ENCODE assay signal across 8 mouse cellular contexts in the genomic region with DNA sequence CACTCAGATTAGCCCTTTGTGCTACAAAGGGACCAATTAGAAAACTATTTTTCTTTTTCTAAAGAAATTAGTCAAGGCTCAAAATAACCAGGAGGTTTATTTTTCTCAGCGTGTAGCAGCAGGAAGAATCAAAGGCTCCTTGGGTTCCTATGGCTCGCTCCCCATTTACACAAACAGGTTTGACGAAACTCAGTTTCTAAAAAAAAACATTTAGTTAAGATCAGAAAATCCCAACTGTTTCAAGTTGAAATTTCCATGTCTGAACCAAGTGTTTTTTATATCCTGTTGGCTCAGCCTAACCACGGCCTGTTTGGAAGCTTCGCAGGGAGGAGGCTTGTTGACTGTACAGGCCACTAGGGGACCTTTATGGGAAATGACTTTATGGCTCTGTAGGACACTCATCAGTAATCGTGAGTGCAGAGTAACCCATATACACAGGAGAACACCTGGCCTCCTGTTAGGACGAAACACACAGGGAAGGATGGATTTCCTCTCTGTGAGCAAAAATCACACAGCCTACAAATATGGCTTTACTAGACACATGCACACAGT.
DNase-seq lines count a peak whose midpoint lies in the region; ATAC-seq and TF ChIP-seq lines count a peak whose summit lies in the region.

No protein-coding gene starts in this region.

- TF ChIP-seq CTCF in hindbrain, postnatal 0 days (IDR thresholded peaks at IDR 0.05; ENCODE audit: low read depth): peak; percentile 40
- TF ChIP-seq CTCF in stomach, postnatal 0 days (IDR thresholded peaks at IDR 0.05; ENCODE audit: low read depth): peak; percentile 57

- H3K9ac ChIP-seq in hindbrain, postnatal 0 days (replicated peaks; ENCODE audit: low read length): no peak overlapping the region
- no peak overlapping the region for H3K9ac ChIP-seq in stomach, postnatal 0 days (ENCODE audit: low read length)

- peak overlapping the region; percentile 4; the same call in 1 of the 2 replicates for H3K27ac ChIP-seq in hindbrain, postnatal 0 days
- peak overlapping the region; percentile 65 for H3K27ac ChIP-seq in stomach, postnatal 0 days (replicated peaks)

- intact Hi-C loops in heart, postnatal 36 days (cut with DNase I): loop anchor here (5.0 kb wide), 1 partner anchor 88 kb away; no protein-coding TSS in a partner anchor

- H3K4me1 ChIP-seq in hindbrain, postnatal 0 days (ENCODE audit: insufficient read depth, low read length): no peaks in the 10 kb centered on the region
- peaks cover 3% of the 10 kb centered on the region; the same call in 1 of the 2 replicates for H3K4me1 ChIP-seq in stomach, postnatal 0 days (replicated peaks; ENCODE audit: control insufficient read depth, insufficient read depth)

- no peak for TF ChIP-seq EP300 in stomach, postnatal 0 days (optimal IDR thresholded peaks at IDR 0.05)

- no peak overlapping the region for H3K4me3 ChIP-seq in hindbrain, postnatal 0 days (ENCODE audit: low read length)
- no peak overlapping the region for H3K4me3 ChIP-seq in stomach, postnatal 0 days (ENCODE audit: low read depth, low read length)

- DNase-seq in heart, adult 9 months (ENCODE audit: low spot score in 2 of 2): peak; percentile 31
- no peak for DNase-seq in heart, postnatal 36 days
- DNase-seq in right cerebral cortex, postnatal 10 days (ENCODE audit: low spot score in 2 of 2): peak; percentile 33 to 43
- DNase-seq in right cerebral cortex, adult 2 months (ENCODE audit: low spot score in 2 of 2): no peak
- peak; percentile 23 for DNase-seq in hindbrain, postnatal 0 days (ENCODE audit: low spot score)
- no peak for DNase-seq in stomach, postnatal 0 days (ENCODE audit: low spot score)
- no peak for DNase-seq in cerebellum, adult 11-12 months
- DNase-seq in adipocyte (ENCODE audit: low spot score): no peak

- H3K4me2 ChIP-seq in hindbrain, postnatal 0 days (ENCODE audit: low read depth, low read length): no peak overlapping the region
- H3K4me2 ChIP-seq in stomach, postnatal 0 days (replicated peaks; ENCODE audit: low read depth): no peak overlapping the region

- no peaks in the 10 kb centered on the region for H3K36me3 ChIP-seq in hindbrain, postnatal 0 days (ENCODE audit: insufficient read depth, low read length)
- no peaks in the 10 kb centered on the region for H3K36me3 ChIP-seq in stomach, postnatal 0 days (ENCODE audit: control insufficient read depth, insufficient read depth, low read length)

- 36% methylated on average over 7 of the region's 7 CpGs for WGBS in hindbrain, postnatal 0 days
- WGBS in stomach, postnatal 0 days: 34% methylated on average over 7 of the region's 7 CpGs

- H3K9me3 ChIP-seq in hindbrain, postnatal 0 days (ENCODE audit: low read length): no peaks in the 10 kb centered on the region
- no peaks in the 10 kb centered on the region for H3K9me3 ChIP-seq in stomach, postnatal 0 days (ENCODE audit: control insufficient read depth, low read length)

- no peak for ATAC-seq in hindbrain, postnatal 0 days
- ATAC-seq in stomach, postnatal 0 days (ENCODE audit: low FRiP score, low TSS enrichment): no peak

- H3K27me3 ChIP-seq in hindbrain, postnatal 0 days (ENCODE audit: insufficient read depth, low read length): no peaks in the 10 kb centered on the region
- no peaks in the 10 kb centered on the region for H3K27me3 ChIP-seq in stomach, postnatal 0 days (ENCODE audit: control insufficient read depth, insufficient read depth, low read length)

Comparison
In these comparisons a context has a peak if more than half of its experiments do, and no peak if none do; other contexts are left out.
1. DNase-seq: peak in heart, adult 9 months (2 of 2), right cerebral cortex, postnatal 10 days (2 of 2) and hindbrain, postnatal 0 days (single experiment); none in heart, postnatal 36 days (0 of 2), right cerebral cortex, adult 2 months (0 of 2), stomach, postnatal 0 days (single experiment), cerebellum, adult 11-12 months (single experiment) and adipocyte (single experiment).